Mouse (Mus musculus) heart, adult 2 months (tissue): ENCODE measurements around the gene Bpifb9a.

Experiments used
- CTCF ChIP-seq: fragments of 200-600 bp; IDR thresholded peaks from 2 replicates; pipeline ENCODE4 v1.8.1; 2022; ENCODE audit warnings: antibody characterized with exemption, mild to moderate bottlenecking, moderate library complexity
- POLR2A ChIP-seq: fragments of 200-500 bp; IDR thresholded peaks from 2 replicates; pipeline ENCODE4 v1.6.1; 2011; ENCODE audit warnings: mild to moderate bottlenecking, low read depth, low read length, control low read depth; ENCODE audit not compliant: insufficient read depth

GRCm38 (mm10) chr2:154226991-154227390 lies 30.7 kb upstream of the Bpifb9a start:
- TF ChIP-seq CTCF (no peak), POLR2A (no peak)
